Mouse (Mus musculus) left cerebral cortex, adult 2 months (tissue): ENCODE data around the gene Gm3336. TPM values are rescaled to one million over a fixed set of nuclear protein-coding genes. Genes with fewer than 3 reads are reported as not detected.

ENCODE experiments used
- DNase-seq, 2 experiments: peaks; one replicate each; pipeline ENCODE4 v3.0.0; 2021 to 2022; ENCODE audit warnings: low spot score in 2 of 2, mixed read lengths in 1 of 2; ENCODE audit errors: extremely low spot score in 1 of 2
- H3K27ac ChIP-seq: fragments of 200-600 bp; 2 replicates; pipeline ENCODE4 v1.8.1; 2022
- H3K4me3 ChIP-seq: fragments of 200-600 bp; 2 replicates; pipeline ENCODE4 v1.8.1; 2022
- CTCF ChIP-seq: fragments of 200-600 bp; IDR thresholded peaks from 2 replicates; pipeline ENCODE4 v1.8.1; 2022; ENCODE audit warnings: antibody characterized with exemption, mild to moderate bottlenecking, moderate library complexity
- intact Hi-C: fragments of 180-260 bp; cut with DNase I; formaldehyde crosslinking; loops from one replicate; pipeline ENCODE4 v1.15.1; 2025
- long read RNA-seq, 2 experiments: library from polyadenylated mRNA; stranded (forward); transcript quantifications; one replicate each; pipeline ENCODE4 v2.0.0; 2021; ENCODE audit warnings: borderline mapping rate in 2 of 2
- total RNA-seq, 2 experiments: library from RNA; stranded (reverse); gene quantifications; 2 replicates each; pipeline ENCODE4 v1.2.3; 2021

The Gm3336 gene
- not detected for total RNA-seq
- long read RNA-seq, experiment 1, result 0 reads
- long read RNA-seq, experiment 2, result 0 reads

DNA sequence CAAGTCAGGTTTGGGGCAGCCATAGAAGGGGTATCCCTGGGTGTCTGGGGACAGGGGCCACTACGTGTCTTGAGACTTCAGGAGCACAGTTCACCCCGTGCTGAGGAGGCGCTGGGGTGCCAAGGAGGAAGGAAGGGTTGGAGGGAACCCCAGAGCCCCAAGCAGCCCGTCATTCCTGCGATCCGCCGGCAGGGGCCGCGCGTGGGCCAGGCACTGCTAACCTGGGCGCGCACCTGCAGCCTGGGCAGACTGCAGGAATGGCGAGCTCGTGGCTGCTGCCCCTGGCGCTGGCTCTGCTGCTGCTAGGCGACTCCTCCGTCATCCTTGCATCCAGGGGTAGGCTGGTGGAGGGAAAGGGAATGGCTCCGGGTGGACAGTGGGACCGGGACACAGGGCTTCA, at the start of gene Gm3336:
TSS of gene Gm3336 (plus strand) at position 247 of the 400 bp plus-strand sequence.
- intact Hi-C loops, result no loop called here

DNA sequence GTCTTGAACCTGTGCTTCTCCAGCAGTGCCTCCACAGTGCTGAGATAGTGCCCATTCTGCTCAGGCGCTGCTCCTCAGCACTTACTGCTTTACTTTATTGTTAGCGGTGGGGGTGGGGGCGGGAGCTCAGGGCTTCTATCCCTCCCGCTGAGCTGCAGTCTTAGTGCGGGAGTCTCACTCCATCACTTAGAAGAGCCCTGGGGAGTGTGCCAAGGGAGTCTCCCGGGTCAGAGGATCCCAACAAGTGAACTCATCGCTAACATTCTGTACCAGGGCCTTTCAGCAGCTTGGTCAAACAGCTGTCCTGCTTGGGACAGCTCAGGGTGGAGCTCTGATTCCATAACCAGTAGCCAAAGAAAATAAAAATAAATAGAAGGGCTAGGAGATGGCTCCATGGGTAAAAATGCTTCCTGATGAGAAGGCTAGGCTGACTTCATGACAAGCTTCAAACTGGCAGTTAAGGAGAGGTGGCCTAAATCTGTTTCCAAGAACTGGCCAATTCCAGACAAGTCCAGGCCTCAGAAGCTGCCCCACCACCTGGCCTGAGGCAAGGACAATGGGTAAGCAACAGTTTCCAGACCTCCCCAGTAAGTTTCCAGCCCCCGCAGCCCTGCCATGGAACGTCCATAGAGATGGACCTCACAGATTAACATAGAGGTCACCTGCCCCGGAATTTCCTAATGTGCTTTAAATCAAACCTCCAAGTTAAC, 46.6 kb upstream of the Gm3336 start:
- intact Hi-C loops, result no loop called here
- no peak for TF ChIP-seq CTCF
- H3K27ac ChIP-seq, result no peak overlapping the region
- no peak for DNase-seq
- H3K4me3 ChIP-seq, result no peak overlapping the region

More for the DNA sequence above, at the start of gene Gm3336:
- DNase-seq, result peak; percentile 57 to 72
- H3K4me3 ChIP-seq, result no peak within 1 kb of the TSS
- TF ChIP-seq CTCF, result peak; percentile 96
- H3K27ac ChIP-seq, result no peak within 1 kb of the TSS

DNA sequence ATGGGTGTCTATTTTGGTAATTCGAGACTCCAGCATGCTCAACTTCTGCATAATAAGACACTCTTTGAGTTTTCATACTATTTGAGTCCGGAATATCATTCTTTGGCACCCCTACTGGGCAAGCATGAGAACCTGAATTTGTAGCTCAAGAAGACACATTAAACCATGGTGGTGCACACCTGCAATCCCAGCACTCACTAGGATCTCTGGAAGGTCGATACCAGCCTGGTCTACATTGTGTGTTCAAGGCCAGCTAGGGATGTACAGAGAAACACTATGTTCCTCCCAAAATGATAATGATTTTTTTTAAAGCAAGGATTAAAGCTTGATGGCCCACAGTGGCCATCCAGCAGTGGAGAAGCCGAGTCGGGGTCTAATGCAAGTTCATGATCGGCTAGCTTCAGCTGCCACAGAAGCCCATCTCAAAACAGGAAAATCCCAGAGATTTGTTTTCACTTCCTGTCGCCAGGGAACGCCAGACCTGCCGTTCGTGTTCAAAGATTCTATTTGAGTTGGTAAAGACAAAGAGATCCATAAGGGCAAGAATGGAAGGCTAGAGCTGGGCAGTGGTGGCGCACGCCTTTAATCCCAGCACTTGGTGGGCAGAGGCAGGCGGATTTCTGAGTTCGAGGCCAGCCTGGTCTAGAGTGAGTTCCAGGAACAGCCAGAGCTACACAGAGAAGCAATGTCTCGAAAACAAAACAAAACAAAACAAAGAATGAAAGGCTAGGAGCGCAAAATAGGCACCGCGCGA, 45.8 kb upstream of the Gm3336 start:
- DNase-seq, result no peak
- Histone ChIP-seq H3K4me3 (peak overlapping the region; percentile 92), H3K27ac (peak overlapping the region; percentile 88)
- TF ChIP-seq CTCF, result peak; percentile 3; the same call in 1 of the 2 replicates
- intact Hi-C loops, result loop anchor here (1.0 kb wide), 1 partner anchor 28 kb away; no protein-coding TSS in a partner anchor

DNA sequence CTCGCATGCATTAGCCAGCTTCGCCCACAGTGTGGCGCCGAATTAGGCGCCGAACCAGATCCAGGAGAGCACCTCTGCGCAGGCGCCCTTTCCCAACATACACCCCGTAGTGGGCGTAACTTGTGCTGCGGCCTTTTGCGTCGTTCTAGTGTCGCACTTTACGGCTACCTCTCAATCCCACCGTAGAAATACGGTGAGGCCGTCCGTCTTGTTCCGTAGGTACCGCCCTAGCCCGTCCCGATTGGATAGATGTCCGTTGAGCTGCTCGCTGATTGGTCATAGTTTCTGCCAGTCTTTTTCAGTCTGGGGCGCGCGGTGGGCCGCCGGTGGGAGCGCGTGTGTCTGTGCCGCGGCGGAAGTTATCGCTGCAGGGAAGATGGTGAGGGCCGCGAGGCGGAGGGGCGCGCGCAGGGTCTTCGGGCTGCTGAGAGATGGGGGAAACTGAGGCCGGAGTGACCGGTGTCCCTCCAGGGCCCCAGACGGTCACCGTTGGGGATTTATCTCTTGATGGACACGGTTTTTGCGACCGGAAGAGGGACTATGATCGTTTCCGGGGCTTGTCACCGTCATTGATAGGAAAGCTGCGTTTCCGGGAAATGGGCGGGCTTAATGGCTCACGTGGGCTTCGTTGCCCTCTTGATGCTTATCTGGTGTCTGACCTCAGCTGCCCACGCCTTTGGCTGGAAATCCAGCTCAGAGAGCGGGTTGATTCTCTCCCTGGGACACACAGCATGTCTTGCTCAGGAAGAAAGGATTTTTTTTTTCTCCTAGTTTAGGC, 45.1 kb upstream of the Gm3336 start, which contains the start of gene Lsm4:
TSS of gene Lsm4 (plus strand) at position 170 of the 778 bp plus-strand sequence.
- peak within 1 kb of the TSS; percentile 92 for H3K4me3 ChIP-seq
- H3K27ac ChIP-seq, result peak within 1 kb of the TSS; percentile 98
- intact Hi-C loops, result loop anchor here (1.0 kb wide), 1 partner anchor 27 kb away; no protein-coding TSS in a partner anchor
- TF ChIP-seq CTCF, result peak; percentile 78
- peak; percentile 98 to 99 for DNase-seq

DNA sequence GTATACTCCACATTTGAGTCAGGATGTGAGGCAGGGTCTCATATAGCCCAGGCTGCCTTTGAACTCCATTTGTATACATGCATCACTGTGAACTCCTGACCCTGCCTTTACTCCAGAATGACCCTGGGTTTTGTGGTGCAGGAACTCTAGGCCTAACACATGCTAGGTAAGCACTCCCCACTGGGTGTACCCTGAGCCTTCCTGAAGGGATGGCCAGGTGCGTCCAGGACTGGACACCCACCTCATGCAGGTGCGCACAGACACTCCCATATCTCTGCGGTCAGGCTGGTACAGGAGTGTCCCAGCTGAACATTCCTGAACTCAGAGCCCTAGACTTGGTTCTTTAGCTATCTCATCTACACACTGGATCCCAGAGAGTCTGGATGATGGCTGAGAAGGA, 44.2 kb upstream of the Gm3336 start:
- Histone ChIP-seq H3K27ac (peak overlapping the region; percentile 98), H3K4me3 (peak overlapping the region; percentile 92)
- DNase-seq, result no peak
- intact Hi-C loops, result no loop called here
- no peak for TF ChIP-seq CTCF

DNA sequence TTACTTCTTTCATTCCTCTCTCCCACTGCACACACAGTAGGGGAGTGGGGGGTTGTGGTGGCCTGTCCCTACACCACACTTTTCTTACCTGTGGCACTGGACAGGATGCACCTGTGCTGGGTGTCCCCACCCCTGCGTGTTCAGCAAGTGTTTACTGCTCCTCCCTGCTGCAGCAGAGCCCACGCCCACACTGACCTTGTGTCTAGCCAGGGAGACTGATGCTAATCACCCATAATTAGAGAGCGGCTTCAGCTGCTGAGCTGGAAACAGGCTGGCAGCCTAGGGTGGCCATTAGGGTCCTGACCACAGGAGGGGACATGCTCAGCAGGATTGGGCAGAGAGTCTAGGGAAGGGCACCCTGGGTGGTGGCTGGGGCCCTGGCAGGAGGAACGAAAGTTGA, 43.6 kb upstream of the Gm3336 start:
- Histone ChIP-seq H3K27ac (peak overlapping the region; percentile 98; the same call in 1 of the 2 replicates), H3K4me3 (no peak overlapping the region)
- DNase-seq, result no peak
- intact Hi-C loops, result no loop called here
- no peak for TF ChIP-seq CTCF

DNA sequence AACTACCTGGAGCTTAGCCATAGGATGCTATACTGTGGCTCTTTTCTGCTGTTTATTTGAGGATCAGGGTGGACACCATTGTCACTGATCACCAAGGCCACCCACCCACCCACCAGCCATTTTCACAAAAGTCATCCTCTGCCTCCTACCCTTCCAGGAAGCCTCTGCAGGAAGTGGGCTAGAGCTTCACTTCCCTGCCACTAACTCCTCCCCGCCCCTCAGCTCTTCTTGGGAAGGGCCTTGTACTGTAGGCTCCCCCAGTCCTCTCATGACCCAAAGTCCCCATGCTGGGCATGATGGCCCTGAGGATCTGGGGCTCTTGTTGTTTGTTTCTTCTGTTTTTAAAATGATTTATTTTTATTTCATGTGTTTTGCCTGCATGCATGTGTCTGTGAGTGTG, 43.0 kb upstream of the Gm3336 start:
- no peak for TF ChIP-seq CTCF
- no peak overlapping the region for H3K27ac ChIP-seq
- intact Hi-C loops, result no loop called here

DNA sequence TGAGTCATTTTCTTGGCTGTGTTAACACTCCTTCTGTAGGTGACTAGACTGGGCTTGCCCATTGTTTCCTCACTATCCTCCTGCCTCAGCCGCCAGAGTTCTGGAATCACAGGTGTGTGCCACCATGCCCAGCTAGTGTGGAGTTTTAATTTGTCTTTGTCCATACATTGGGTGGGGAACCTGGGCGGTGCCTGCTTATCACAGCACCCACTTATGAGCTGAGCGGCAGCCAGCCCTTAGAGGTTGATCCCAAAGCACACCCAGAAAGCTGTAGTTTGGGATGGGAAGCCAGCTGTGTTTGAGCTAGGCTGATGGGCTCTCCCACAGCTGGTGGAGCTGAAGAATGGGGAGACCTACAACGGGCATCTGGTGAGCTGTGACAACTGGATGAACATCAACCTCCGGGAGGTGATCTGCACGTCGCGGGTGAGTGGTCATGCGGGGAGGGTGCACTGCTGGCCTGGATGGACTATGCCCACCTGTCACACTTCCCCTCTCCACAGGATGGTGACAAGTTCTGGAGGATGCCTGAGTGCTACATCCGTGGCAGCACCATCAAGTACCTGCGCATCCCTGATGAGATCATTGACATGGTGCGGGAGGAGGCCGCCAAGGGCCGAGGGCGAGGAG, 40.8 kb upstream of the Gm3336 start:
- DNase-seq, result no peak
- H3K27ac ChIP-seq, result no peak overlapping the region
- intact Hi-C loops, result no loop called here
- H3K4me3 ChIP-seq, result no peak overlapping the region
- TF ChIP-seq CTCF, result no peak

More for the DNA sequence above, 43.0 kb upstream of the Gm3336 start:
- DNase-seq, result no peak
- H3K4me3 ChIP-seq, result no peak overlapping the region

DNA sequence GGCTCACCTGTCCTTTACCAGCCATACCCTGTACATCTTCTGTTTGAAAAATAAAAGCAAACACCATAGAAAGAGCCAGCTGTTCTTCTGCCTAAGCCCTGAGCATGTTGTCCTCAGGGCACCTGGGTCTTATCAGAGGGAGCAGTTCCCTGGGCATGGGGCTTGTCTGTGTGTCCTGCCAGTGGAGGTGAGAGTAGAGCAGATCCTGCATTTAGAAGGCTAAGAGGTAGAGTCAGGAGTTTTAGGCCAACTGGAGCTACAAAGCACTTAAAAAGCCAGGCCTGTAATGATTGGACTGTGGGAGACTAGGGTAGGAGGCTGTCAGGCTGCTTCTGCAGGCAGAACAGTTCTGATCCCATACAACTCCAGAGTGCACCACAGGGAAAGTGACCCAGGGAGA, 39.7 kb upstream of the Gm3336 start:
- no peak for TF ChIP-seq CTCF
- H3K27ac ChIP-seq, result no peak overlapping the region
- no peak for DNase-seq
- H3K4me3 ChIP-seq, result no peak overlapping the region
- intact Hi-C loops, result no loop called here

DNA sequence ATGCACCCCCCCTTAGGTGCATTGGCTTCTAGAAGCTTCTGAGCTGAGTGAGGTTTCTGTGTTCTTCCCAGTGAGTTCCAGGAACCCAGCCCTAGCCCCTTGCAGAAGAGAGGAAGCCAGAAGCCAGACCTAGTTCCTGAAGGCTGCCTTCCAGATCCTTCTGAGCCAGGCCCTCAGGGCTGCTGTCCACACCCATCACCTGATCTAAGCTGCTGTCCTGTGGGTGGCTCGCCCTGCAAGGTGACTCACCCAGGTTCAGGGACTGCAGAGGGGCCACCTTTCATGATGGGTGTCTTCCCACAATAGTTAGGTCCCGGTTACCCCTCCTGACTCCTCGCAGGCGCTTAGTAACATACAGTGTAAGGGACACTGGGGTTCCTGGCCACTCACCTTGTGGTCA, 38.9 kb upstream of the Gm3336 start:
- Histone ChIP-seq H3K4me3 (no peak overlapping the region), H3K27ac (no peak overlapping the region)
- intact Hi-C loops, result no loop called here
- TF ChIP-seq CTCF, result no peak
- DNase-seq, result no peak

DNA sequence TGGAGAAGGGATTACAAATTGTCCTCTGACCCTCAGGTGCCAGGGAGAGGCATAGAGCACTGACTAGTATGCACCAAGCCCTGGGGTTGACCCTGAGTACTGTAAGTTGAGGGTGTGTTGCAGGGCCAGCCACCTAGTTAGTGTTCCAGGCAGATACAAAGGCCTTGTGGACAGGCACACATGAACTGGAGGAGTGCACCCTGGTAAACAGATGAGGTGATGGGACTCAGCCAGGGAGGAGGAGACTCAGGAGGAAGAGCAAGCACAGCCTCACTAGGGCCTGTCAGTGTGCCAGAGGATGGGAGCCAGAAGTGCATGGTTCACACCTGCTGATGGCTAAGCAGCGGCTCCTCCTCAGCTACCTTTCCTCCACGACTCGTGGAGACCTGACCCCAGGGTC, 38.3 kb upstream of the Gm3336 start:
- DNase-seq, result no peak
- no peak for TF ChIP-seq CTCF
- Histone ChIP-seq H3K4me3 (no peak overlapping the region), H3K27ac (no peak overlapping the region)
- intact Hi-C loops, result no loop called here
